Mouse (Mus musculus): ENCODE data around the gene Acvr2a. TPM values are rescaled to one million over a fixed set of nuclear protein-coding genes. Genes with fewer than 3 reads are reported as not detected.

Gene Acvr2a
- polyA plus RNA-seq, 1 experiment from 2014 or later, result 8.6 TPM

DNA sequence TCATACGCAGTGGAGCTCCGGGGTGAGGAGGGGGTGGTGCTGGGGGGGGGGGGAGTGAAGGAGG is 136.2 kb downstream of the Acvr2a start, which contains the start of gene Orc4:
TSS of gene Orc4 (minus strand) at position 26 of the 64 bp plus-strand sequence.
- CTCF ChIA-PET, result no interaction called here
- ATAC-seq, result no peak
- in situ Hi-C loops (cut with MboI; ENCODE audit: low pct_unique_long_range_greater_than_20kb), result no loop called here
- H3K27me3 ChIP-seq, result no peaks in the 10 kb centered on the region
- POLR2A ChIA-PET, result interaction anchor here (0.7 kb wide), 1 partner anchor 665 kb away, joined by 3 read pairs; no protein-coding TSS in a partner anchor
- no peak for TF ChIP-seq CTCF (IDR thresholded peaks at IDR 0.05)
- DNase-seq (ENCODE audit: low read depth, low spot score), result no peak

DNA sequence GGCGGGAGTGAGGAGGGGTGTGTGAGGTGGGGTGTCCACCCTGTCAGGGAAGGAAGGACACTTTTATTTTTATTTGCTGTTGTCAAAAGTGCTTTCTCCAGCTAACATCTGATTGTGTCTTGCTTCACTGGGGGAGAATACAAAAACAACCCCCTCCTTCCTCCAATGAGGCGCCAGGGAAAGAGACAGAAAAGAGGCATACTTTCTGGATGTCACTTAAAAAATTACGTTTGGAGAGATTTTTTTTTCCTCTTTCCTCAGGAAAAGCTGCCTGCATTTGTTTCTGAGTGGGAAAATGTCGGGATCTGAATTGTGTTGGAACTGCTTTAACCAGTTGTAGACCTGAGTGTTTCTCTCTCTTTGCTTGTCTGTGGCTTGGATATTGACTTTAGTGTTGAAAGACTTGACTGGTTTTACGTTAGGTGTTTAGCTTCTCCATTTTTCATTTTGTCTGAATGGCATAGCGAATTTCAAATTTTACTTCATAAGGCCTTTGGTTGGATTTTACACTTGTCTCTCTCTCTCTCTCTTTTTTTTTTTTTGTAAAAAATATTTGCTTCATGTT is 136.5 kb downstream of the Acvr2a start:
- in situ Hi-C loops (cut with MboI; ENCODE audit: low pct_unique_long_range_greater_than_20kb), result no loop called here

More for the DNA sequence above, 136.5 kb downstream of the Acvr2a start:
- ChIA-PET CTCF (no interaction called here), POLR2A (interaction anchor here (0.7 kb wide), 1 partner anchor 664 kb away, joined by 3 read pairs; no protein-coding TSS in a partner anchor)
- DNase-seq (ENCODE audit: low read depth, low spot score), result no peak
- no peak for TF ChIP-seq CTCF (IDR thresholded peaks at IDR 0.05)
- no peak for ATAC-seq
- no peaks in the 10 kb centered on the region for H3K27me3 ChIP-seq

Other genes starting within 250 kb of the Acvr2a start
- gene Mbd5, start 135.4 kb downstream of the Acvr2a start, polyA plus RNA-seq (2021), result 22.2 TPM
- 65.6 TPM for gene Orc4, start 136.2 kb downstream of the Acvr2a start, polyA plus RNA-seq (2021)

Measured in Patski (cell line).